Mouse (Mus musculus) liver, embryonic 14.5 days (tissue): ENCODE data around the gene Sla2.

Experiments
- CTCF ChIP-seq: IDR thresholded peaks from 2 replicates; pipeline ENCODE4 v1.5.1; 2016; ENCODE audit warnings: antibody characterized with exemption, low read depth, control low read depth
- EP300 ChIP-seq: IDR thresholded peaks from 2 replicates; pipeline ENCODE4 v1.6.1; 2016; ENCODE audit warnings: antibody characterized with exemption, low read depth

DNA sequence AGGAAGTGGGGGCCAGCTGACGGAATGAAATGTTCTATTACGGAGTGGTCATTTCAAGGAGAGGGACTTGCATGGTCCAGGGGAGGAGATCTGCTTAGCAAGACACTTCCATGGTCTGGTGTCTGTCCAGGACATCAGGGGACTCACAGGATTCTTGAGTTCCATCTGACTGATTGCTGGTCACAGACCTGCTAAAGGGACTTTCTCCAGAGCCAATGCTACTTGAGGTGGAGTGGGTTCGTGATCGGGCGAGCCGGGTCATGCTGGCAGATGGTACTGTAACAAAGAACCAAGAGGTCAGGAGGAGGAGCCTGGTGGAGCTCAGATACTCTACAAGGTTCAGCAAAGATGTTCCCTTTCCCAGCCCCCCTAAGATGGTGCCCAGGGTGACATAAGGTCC, 41.6 kb upstream of the Sla2 start:
- no peak for TF ChIP-seq EP300
- TF ChIP-seq CTCF, result no peak
